Mouse (Mus musculus) lung, adult 18-20 months (tissue): ENCODE results near the gene Mamdc4.

Experiments
- DNase-seq, 2 experiments: peaks; one replicate each; pipeline ENCODE4 v3.0.0; 2022; ENCODE audit warnings: mixed read lengths in 2 of 2

Gene Mamdc4

DNA sequence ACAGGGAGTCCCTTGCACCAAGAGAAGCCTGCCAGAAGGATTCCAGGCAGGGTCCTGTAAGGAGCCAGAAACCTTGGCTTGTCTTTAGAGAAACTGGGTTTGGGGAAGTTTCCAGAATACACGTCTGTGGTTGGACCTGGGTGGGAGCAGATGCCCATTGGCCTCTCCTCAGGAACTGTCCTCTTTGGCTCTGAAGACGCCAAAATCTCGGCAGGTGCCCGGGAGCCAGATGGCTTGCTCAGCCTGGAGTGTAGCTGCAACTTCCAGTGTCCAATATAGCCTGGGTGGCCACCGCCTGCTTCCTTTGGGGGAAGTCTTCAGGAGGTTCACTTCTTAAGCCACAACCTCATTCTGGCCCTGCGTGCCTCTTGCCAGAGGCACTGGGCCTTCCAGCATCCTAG, 7.3 kb upstream of the Mamdc4 start:
- DNase-seq: no peak

DNA sequence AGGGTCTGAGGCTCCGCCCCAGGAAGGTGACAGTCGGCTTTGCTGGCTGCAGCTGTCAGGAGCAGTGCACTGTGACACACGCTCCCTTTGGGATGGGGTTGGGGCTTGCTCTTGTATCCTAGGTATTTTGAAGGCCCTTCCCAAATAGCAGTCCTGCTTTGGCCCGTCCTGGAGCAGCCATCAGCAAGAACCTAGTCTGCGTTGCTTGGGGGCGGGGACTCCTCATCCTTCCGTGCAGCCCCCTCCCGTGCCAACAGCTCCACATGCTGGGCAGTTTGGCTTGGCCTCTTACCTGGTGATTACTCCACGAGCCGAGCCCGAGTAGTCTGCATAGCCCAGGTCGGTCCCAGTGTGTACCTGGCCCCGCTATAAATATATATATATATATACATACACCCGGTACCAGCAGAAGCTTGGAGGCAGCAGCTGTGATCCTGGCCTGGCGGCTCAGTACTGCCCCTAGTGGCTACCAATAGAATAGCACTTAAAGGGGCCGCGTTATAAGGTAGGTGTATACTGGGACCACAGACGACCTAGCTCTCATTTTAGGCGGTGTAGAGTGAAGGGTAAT, 6.7 kb upstream of the Mamdc4 start, which contains the start of gene Ajm1:
Gene Ajm1, minus strand, starts transcription at position 464 of the 571 bp plus-strand sequence.
- DNase-seq: peak; percentile 56 to 57

DNA sequence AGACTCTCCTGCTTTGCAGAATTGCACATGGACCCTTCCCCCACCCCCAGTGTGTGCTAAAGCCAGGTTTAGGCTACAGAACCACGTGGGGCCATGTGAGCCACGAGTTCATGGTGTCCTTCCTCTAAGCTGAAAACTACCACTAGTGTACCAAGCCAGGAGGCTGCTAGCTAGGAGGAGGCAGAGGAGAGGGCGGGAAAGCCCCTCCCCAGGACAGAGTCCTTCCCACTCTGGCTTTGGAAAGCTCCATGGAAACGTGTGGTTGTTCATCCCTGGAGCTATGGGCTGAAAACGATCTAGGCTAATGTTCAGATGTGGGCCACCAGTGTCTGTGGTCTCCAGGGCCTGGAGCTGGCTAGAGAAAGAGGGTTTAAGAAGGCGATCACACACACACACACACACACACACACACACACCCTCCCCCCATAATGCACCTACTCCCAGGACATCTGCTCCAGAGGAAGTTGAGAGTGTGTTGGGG, 6.0 kb upstream of the Mamdc4 start:
- DNase-seq: no peak

DNA sequence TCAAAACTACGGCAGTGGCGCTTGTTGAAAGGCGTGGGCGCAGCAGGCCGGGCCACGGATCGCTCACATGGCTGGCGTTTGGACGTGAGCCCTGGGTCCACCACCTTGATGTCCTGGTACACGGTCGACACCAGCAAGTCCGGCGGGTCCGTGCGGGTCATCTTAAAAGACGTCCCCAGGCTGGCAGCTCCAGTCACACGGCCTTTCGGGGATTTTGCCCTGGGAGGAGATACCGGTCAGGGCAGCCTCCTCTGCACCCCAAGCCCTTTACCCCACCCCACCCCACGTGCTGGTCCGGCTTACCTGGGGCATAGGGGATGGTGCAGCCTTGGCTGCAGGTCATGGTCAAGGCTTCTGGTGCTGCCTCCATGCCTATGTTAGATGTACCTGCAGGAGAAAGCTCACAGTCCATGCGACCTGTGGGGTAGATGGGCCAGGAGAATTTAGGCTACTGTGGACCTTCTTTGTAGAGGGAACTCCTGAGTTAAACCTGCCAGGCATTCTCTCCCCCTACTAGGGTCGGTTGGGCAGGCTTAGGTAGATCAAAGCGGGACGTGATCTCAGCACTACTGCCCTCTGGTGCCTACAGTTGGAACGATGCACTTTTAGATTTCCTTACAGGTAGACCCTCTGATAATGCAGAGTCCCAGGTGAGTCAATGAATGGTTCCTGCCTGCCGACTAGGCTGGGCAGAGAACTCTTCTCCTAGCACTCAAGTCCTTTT, 5.3 kb upstream of the Mamdc4 start:
- peak in 1 of 2 experiments; percentile 47 for DNase-seq

DNA sequence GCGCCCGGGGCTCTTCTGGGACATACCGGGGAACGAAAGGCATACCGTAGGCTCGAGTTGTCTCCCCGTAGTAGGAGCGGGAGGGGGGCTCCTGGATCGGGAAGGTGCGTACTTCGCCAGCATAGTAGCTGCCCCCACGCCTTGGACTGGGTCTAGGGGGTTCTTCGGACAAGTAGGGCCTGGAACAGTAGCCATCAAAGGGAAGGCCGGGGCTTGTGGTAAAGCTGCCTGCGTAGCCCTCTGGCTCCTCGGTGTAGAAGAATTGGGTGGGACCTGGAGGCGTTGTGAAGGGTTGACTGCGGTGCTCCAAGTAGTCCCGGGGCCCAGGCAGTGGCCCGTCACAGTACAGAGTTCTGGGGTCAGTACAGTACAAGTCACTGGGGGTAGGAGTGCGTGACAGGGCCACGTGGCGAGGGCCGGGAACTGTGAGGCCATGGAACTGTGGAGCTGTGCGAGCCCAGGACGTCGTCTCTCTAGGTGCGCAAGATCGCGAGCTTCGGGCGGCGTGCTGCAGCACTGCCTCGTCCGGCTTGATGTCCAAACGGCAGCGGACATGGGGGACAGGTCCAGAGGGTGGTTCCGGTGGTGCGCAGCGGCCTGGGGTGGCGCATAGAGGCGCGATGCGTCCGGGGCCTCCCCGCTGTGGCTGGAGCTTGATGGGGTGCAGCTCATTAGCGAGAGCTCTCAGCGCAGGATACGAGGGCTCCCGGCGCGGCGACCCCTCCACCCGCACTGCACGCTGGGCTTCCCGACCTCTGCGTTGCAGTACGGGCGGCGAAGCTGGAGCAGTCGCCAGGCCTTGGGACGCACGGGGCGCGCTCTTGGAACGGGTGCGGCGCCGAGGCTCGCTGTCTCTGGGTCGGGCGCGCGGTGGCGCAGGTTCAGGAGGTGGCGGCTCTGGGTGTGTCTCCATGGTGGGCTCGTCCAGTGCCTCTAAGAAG, 4.4 kb upstream of the Mamdc4 start:
- no peak for DNase-seq

DNA sequence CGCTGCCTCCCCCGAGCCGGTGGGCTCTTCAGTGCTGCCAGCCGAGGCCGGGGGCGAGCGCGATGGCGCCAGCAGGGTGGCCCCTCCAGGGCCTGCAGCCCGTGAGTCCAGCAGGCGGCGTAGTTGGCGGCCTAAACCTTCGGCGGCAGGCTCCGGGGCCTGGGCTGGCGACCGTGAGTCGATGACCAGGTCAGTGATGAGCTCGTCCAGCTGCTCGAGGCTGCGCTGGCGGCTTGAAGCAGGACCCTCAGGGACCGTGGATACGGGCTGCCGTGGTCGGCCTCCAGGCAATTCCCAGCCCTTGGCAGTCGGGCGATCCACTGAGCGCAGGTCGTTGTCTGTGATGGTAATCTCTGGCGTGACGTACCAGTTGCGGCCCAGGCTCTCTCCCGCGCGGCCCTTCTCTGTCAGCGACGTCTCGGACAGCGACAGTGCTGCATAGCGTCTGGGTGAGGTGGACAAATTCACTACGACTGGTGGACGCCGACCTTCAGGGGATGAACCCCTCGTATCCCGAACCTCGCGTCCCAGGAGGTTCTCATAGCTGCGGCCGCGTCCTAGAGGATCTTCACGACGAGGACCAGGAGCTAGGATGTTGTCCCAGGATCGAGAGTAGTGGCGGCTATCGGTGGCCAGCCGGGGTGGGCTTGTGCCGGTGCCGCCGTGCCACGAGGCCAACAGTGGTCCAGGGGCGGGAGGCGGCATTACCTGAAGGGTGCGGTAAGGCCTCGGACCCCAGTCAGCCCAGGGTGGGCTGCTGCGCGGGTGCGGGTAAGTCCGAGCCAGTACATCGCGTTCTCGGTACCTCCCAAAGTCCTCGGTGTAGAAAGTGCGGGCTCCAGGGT, 3.5 kb upstream of the Mamdc4 start:
- DNase-seq: no peak

DNA sequence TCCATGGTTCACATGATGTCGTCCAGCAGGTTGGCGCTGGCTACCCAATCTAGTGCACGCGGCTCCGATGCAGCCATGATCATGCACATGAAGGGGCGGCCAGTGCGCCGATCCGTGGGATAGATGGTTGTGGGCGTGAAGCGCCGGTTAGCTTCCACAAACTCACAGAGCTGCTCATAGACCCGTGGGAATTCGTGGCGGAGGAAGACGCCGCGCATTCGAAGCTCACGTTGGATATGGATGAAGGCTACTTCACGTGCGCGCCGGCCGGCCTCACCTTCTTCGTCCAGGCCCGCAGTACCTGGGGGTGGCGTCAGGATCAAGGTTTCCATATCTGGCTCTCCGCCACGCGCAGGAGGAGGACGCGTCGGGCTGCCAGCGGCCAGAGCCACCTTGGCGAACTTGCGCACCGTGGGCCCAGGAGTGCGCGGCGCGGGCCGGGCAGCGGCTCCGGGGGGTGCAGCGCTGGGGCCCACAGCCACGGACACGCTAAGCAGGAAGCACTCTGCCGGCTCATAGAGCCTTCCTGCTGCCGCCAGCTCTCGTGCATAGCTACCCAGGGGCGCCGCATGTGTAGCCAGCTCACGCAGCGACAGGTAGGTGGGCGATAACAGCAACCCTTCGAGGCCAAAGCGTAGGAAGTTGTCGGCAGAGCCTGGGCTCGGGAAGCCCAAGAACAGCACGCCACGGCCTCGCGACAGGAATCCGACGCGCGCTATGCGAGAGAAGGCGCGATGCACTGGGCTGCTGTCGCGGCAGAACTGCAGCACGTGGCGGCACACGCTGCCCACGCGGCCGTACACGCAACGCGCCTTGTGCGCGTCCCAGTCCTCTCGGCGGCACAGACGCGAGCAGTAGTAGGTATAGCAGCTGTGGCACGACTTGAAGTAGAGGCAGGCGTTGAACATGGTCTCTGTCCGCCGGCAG, 2.6 kb upstream of the Mamdc4 start:
- no peak for DNase-seq

DNA sequence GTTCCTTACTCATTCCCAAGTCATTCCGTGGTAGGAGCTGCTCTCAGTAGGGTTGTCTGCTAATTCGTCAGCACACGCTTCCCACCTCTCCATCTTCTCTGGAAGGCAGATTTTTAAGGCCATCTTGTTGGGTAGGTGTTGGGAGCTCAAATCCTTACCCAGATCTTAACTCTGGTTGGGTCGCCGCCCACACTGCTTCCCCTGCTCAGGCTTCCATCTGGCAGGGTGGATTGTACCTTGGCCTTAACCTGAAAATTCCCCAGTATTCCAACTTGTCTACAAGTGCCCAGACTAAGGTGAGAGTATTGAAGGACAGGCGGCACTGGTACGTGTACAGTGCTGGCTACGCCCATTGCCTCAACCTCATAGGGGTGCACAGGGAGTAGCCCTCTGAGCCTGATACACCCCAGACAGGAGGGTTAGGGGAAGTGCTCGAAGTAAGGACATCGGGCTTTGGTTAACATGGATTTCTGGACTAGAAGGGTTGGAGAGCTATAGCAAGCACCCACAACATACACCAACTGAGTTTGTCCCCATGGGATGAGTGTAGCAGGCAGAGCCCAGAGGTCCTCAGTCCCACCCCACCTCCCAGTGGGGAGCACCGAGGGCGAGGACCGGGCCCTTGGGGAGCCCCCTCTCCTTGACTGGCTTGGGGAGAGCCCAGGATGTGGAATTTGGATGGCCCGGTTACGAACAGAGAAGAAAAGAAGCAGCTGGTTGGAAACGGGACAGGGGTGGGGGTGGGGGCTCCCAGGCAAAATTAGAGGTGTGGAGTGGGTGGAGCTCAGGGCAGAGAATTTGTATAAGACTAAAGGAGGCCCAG, 1.6 kb upstream of the Mamdc4 start:
- DNase-seq: no peak

DNA sequence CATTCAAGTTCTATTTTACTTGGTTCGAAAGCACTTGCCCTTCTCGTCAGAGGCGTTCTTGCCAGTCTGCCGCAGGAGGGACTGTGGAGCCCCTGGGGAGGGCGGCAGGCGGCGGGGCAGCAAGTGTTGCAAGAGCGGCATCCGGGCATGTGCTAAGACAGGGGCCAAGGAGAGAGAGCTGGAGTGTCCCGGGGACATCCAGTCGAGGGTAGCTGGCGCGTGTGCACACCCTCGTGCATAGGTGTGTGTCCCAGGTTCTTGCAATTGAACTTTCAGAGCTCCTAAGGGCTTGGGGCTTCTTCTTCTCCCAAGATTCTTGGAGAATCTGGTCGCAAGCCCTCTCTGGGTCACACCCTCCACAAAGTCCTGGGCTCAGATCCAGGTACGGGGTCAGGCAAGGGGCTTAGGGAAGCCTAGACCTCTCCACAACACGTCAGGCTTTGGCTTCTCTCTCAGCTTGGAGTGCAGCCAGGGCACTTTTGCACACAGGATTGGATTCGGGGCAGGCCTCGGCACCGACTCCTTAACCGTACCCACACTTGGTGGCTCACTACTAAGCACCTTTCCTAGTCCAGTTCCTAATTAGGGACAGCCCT, 885 bp upstream of the Mamdc4 start:
- peak in 1 of 2 experiments; percentile 54 for DNase-seq

DNA sequence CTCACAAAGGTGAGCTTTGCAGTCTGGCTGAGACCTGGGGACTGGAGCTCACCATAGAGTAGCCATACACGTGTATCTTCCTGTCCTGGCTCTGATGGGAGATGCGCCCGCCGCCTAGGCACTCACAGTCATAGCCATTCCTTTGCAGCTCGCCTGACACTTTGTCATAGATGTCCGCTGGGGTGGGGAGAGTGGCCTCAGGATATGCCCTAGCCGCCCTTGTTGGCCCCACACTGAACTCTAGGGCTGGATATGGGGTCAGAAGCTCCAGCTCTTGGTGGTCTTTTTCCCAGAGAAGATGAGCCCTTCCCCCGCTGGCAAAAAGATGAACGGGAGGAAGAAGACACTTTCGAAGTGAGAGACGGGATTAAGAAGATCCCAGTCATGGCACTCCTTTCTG, 509 bp downstream of the Mamdc4 start:
- DNase-seq: no peak

DNA sequence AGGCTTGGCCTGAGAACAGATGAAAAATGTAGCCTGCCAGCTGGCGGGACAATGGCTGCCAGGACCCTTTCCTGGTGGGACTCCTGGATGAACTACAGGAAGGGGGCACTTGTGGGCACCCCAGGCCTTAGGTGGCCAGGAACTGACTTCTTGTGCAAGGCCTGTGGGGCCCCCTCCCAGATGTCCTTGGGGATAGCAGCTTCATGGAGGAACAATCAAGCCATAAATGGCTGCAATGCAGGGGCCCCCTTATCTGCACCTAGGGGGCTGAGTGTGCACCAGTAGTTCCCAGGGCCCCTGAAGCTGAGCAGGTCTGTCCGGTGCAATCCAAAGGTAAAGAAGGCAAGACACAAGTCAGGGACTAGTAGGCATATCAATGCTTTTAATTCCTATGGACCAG, 1.6 kb downstream of the Mamdc4 start:
- no peak for DNase-seq

DNA sequence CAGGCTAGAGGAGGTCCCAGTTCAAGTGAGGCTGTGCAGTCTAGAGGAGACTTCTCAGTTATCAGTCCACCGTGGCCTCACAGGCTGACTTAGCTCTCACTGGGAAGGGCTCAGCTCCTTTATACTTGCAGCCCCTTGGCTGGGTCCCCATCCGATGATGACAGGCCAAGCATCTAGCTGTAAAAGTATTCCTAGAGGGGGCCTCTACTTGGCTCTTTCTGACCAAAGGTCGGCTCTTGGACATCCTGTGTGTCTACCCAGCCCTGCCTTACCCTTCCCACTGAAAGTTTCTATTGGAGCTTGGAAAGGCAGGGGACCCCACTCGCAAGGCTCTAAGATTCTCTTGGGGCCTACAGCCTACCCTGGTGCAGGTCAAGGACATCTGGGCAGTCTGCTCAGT, 3.4 kb downstream of the Mamdc4 start:
- no peak for DNase-seq

DNA sequence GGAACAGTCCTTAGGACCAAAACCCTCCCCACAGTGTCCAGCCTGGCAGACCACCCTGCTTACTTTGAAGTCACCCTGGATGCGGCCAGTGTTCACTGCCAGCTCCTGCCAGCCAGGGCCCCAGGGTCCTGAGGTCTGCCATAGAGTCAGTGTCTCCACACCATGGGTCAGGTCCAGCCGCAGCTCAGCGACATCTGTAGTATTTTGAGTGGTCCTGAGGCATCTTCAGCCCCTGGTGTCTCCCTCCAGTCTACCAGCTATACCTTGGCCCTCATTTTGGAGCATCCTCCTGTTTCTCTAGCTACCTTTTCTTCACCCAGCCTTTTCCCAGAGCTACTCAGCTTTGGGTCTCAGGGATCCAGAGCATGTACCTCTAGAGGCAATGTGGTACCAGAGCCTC, 5.3 kb downstream of the Mamdc4 start:
- no peak for DNase-seq

DNA sequence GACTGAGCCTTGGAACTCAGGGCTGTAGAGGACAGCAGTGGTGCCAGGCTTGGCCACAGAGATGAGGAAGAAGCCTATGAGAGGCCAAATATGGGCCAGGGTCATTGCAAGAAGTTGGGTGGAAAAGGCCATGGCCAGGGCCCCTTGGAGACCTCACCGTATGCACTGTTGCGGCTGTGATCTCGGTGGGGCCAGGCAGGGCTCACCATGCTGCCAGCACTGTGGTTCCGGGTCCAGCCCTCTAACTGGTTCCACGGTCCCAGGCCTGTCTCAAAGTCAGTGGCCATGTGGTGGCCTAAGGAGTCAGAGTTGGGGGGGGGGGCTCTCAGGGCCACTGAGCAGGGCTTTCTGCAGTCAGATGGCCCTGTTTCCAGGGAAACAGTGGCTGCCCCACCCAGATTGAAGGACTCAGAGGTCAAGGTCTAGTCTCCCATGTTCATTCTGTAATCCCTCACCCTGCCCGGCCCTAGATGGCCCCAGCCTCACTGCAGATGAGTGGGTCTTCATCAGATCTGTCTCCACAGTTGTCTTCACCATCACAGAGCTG, 6.1 kb downstream of the Mamdc4 start:
- DNase-seq: no peak

DNA sequence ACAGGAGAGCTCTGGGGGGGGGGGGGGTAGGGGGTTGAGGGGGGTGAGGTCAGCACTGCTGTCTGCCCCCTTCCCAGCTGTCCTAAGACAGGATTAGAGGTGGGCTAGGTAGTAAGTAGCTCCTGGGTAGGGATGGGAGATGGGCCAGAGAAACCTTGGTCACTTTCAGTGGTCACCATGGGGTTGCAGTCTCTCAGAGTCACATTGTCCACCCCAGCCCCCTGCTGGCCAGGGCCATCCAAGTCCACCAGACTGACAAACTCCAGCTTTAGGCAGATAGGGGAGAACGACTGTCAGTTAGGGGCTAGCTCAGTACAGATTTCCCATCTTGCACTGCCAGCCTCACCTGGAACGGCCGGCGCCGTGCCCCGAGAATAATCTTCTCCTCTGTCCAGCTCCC, 8.1 kb downstream of the Mamdc4 start:
- no peak for DNase-seq

DNA sequence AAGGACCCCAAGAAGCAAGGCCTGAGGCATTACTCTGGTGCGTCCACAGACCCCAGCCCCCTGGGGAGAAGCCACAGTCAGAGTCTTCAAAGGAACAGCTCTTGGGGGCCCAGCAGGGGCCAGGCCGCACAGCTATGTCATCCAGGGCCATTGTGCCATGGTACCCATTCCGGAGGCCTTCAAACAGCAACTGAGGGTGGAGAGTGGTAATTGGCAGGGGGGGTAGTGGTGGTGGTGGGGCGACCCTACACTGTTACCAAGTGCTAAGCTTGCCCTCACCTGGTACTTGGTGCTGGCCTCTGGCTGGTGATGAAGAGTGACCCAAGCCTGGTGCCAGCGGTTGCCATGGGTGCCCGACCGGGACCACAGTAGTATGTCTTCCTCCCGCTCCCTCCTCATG, 8.9 kb downstream of the Mamdc4 start:
- DNase-seq: no peak

DNA sequence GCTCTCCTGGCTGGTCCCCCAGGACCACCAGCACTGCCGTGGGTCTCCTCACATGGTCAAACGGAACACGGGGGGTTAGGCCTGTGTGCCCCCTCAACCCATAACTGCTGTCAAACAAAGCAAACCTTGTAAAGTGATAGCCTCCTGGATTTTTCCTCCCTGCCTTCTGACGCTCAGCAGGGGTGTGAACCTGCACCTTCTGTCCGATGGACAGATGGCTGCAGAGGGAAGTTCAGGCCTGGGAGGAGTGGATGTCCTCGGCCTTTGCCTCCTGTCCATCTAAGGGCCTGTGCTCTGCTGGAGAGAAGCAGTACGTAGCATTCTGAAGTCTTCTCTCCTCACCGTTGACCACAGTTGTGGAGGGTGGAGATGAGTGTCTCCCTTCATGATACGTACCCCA, 12.7 kb downstream of the Mamdc4 start:
- DNase-seq: no peak

DNA sequence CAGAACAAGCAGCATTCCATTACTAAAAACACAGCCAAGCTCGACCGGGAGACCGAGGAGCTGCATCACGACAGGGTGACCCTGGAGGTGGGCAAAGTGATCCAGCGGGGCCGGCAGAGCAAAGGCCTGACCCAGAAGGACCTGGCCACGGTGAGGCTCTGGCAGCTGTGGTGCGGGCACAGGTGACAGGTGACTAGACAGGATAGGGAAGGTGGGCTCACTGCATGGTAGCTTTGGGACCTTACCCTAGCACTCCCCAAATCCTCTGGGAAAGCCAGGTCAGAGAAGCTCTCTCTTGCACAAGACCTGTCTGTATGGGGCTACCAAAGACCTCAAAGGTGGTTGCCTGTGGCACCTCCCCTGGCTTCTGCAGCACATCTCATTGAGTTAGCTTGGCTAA, 14.1 kb downstream of the Mamdc4 start:
- no peak for DNase-seq

DNA sequence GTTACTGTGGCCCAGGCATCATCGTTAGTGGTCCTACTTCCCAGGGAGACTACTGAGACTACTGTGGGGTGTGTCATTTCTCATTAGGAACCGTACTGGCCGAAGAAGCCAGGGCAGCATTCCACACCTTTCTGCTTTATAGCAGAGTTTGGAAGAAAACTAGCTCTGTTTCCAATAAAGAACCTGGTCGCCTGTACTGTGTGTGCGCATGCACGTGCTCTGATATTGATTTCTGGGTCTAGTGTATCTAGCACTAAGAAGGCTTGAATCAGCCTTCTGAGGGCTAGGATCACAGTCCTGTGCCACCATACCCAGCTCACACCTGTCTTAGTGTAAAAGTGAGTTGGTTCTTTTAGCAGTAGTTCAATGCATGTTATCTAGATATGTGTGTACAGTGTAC, 15.9 kb downstream of the Mamdc4 start:
- DNase-seq: no peak

DNA sequence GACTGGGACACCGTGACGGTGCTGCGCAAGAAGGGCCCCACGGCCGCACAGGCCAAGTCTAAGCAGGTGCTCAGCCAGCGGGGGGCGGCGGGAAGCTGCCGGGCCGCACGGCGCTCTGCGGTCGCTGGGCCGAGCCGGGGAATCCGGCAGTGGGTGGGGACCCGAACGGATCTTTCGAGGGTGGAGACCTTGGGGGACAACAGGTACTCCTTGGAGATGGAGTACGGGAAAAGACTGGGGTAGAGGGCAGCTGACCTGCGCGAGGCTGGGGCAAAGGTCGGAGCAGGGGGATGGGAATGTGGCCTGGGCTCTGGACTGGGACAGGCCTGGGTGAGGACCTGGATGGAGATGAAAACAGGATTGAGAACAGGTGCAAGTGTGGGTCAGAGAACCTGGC, 16.7 kb downstream of the Mamdc4 start:
- no peak for DNase-seq
